Mouse (Mus musculus): ENCODE measurements around the gene Ckap2. TPM values are rescaled to one million over a fixed set of nuclear protein-coding genes. Genes with fewer than 3 reads are reported as not detected.
"Not testable (repeated sequence)": the region's sequence is repeated elsewhere in the genome, so short reads cannot be mapped to it uniquely, and the experiment has no call there.

The Ckap2 gene
- total RNA-seq, 2 experiments from 2014 or later = 6.6 to 6.7 TPM

- intact Hi-C loops (cut with DNase I) = no loop called here
- no peak for DNase-seq
These were observed 35.3 kb downstream of the Ckap2 start for GRCm38 (mm10) chr8:22150345-22150663.

GRCm38 (mm10) chr8:22149643-22150344 lies 35.8 kb downstream of the Ckap2 start:
- intact Hi-C loops (cut with DNase I) = no loop called here

GRCm38 (mm10) chr8:22148367-22148740 lies 37.3 kb downstream of the Ckap2 start:
- no peak for DNase-seq
- intact Hi-C loops (cut with DNase I) = no loop called here

More at GRCm38 (mm10) chr8:22149643-22150344, 35.8 kb downstream of the Ckap2 start:
- DNase-seq = no peak

DNA sequence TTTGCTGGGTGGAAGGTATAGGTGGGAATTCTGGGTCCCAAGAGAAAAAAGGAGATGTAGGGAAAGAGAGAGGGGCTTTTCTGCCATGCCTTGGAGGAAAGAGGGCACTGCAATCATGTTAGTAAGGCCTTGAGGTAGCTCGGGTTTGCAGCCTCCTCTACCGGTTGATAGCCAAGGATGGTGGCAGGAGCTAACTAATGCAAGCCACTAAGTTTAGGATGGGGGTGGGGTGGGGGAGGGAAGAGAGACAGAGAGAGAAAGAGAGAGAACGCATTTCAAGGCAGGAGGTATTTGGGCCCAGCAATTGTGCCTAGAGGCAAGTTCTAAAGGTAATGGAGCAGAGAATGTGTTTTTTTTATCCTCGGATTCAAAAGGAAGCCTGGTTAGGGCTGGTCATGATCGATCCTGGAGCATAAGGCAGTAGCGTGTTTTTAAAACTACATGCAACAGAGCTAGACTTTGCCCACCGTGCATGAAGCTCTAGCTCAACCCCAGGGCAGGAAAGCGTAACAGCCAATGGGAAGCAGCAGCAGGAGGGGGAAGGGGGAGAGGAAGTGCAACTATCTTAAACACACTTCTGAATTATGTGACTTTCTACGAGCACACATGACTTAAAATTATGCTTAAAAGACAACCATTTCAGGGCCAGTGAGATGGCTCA lies 37.8 kb downstream of the Ckap2 start:
- no peak for DNase-seq
- intact Hi-C loops (cut with DNase I) = no loop called here

DNA sequence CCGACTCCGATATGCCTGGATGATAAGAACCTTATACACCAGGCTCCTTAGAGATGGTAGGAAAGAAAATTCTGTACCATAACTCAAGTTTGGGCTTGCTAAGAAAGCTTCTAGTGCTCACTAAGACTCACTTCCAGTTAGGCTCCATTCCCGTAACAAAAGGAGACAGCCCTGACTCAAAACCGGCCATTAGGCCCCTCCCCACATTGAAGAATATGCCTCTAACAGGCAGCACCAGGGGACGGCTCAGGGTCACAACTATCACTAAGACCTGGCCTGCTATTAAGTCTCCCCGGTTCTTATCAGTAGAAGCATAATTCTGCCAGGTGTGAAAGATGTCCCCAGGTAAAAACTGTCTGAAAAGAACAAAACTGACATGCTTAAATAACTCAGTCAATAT lies 39.8 kb downstream of the Ckap2 start:
- no peak for DNase-seq
- intact Hi-C loops (cut with DNase I) = no loop called here

DNA sequence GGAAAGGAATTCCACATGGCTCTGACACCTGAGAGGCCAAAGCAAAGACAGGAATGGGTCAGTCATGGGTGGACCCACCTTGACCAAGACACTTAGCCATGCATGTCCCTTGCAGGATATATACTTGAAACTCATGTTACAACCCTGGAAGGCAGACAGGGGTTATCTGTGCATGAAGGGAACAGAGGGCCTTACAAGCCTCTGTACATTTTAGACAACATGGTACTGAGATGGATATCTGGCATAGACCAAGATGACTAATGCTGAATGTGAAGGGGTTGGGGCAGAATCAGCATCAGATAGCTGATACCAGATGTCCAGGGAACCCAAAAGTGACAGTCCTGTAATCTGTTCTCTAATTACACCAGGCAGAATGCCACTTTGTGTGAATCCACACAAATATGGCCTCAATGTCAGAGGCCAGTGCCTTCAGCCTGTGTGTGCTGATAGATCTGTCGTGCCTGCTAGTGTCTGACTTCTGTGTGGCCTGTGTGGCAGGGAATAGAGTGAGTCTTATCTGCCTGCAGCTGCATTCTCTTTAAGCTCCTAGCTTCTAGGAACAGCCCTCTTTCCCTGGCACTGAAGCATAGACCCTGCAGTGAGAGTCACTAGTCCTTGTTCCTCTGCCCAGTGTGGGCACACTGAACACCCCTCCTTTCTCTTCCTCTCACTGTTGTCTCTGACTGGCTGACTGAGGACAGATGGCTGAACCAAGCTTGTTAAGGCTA lies 41.7 kb downstream of the Ckap2 start:
- no peak for DNase-seq
- intact Hi-C loops (cut with DNase I) = no loop called here

GRCm38 (mm10) chr8:22142592-22142991 lies 43.0 kb downstream of the Ckap2 start:
- intact Hi-C loops (cut with DNase I) = no loop called here
- no peak for DNase-seq

GRCm38 (mm10) chr8:22141836-22142385 lies 43.7 kb downstream of the Ckap2 start:
- intact Hi-C loops (cut with DNase I) = no loop called here
- DNase-seq = no peak

- intact Hi-C loops (cut with DNase I) = not testable (repeated sequence)
- peak; percentile 31 for DNase-seq
These were observed 49.2 kb downstream of the Ckap2 start for GRCm38 (mm10) chr8:22136462-22136861.

DNA sequence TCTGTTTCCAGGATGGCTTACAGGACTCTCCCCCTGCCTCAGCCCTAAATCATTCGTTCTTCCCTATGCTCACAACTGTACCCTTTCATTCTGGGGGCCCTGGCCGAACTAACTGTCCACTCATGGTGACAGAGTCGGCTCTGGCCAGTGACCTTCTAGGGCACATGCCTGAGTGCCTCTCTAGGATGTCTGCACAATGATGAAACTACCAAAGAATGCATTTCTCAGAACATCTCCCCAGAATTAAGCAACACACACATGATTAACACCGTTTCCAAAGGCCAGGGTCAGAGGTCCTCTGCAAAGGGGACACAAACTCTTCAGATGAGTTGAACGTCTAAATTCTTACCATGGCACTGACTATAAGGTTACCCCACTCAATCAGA lies 50.9 kb downstream of the Ckap2 start:
- DNase-seq = no peak

DNA sequence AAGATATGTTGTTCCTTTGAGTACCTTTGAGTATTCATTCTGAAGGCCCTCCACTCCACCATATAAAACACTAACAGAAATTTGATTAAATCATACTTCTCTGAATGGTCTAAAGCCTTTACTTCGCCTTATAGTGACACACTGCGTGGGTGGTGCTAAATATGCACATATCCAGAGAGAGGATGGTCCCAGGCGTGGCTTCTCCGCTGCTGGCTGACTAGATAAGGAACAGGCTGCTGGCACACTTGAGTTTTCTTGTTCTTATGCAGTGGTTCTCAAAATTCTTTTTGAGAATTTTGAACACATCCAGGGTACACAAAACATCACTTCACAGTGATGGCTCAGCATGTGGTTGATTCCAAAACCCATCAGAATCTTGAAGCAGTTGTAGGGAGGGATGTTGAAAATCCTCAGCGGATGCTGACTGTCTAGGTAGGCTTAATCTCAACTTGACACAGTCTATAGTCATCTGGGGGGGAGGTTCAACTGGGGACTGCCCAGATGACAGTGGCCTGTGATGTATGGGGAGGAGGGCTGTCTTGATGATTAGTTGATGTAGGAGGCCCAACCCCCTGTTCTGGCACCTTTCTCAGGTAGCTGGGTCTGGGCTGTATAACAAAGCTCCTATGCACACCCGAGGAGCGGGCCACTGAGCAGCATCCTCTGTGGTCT lies 51.4 kb downstream of the Ckap2 start:
- intact Hi-C loops (cut with DNase I) = no loop called here
- no peak for DNase-seq

More for the DNA sequence above, 50.9 kb downstream of the Ckap2 start:
- intact Hi-C loops (cut with DNase I) = no loop called here

- intact Hi-C loops (cut with DNase I) = no loop called here
- no peak for DNase-seq
These were observed 53.6 kb downstream of the Ckap2 start for GRCm38 (mm10) chr8:22132062-22132461.

- DNase-seq = peak; percentile 13
- intact Hi-C loops (cut with DNase I) = no loop called here
These were observed 61.1 kb downstream of the Ckap2 start, which contains the start of gene Nek5 for GRCm38 (mm10) chr8:22124220-22125152. Nek5 (minus strand) TSS chr8:22125053.

Other genes with a start within 250 kb of the Ckap2 start
- not detected for gene Defb35, start 247.5 kb downstream of the Ckap2 start, total RNA-seq (2021)
- gene Defb13, start 239.1 kb downstream of the Ckap2 start, total RNA-seq (2021) = not detected
- not detected for gene Fam90a1a, start 227.1 kb downstream of the Ckap2 start, total RNA-seq (2021)
- gene Ccdc70, start 216.0 kb downstream of the Ckap2 start, total RNA-seq (2021) = not detected
- gene Atp7b, start 125.5 kb downstream of the Ckap2 start, total RNA-seq (2021) = 1 to 10 TPM; 3.1 to 3.3 TPM
- 10 to 100 TPM; 25.4 to 29.7 TPM for gene Alg11, start 125.1 kb downstream of the Ckap2 start, total RNA-seq (2021)
- gene Nek5, start 60.8 kb downstream of the Ckap2 start, total RNA-seq (2021) = under 1 TPM; 0.26 to 0.66 TPM
- 1 to 10 TPM; 3.5 to 5.0 TPM for gene Nek3, start 19.4 kb downstream of the Ckap2 start, total RNA-seq (2021)
- gene Vps36, start 7.0 kb upstream of the Ckap2 start, total RNA-seq (2021) = 10 to 100 TPM; 46.1 to 48.4 TPM
- 1 to 10 TPM; 5.5 to 6.6 TPM for gene Thsd1, start 41.5 kb upstream of the Ckap2 start, total RNA-seq (2021)
- not detected for gene Tpte, start 97.6 kb upstream of the Ckap2 start, total RNA-seq (2021)
- 1 to 10 TPM; 9.1 to 9.6 TPM for gene Slc25a15, start 212.8 kb upstream of the Ckap2 start, total RNA-seq (2021)
- gene Mrps31, start 225.5 kb upstream of the Ckap2 start, total RNA-seq (2021) = 10 to 100 TPM; 18.7 to 20.1 TPM